Mouse (Mus musculus): ENCODE measurements at regions not wholly inside any gene's neighbourhood (a gene's known extent, or its start where the extent isn't known, plus 50 kb on each side); places are given as distances from the start of the nearest gene placed in this dataset.

- Histone ChIP-seq H3K36me3 (ENCODE audit: control insufficient read depth, insufficient read depth, low read length) (no peaks in the 10 kb centered on the region), H3K4me1 (ENCODE audit: control insufficient read depth, insufficient read depth, low read length) (no peaks in the 10 kb centered on the region; the same call in 1 of the 2 replicates), H3K4me2 (ENCODE audit: low read length) (no peak overlapping the region), H3K27me3 (ENCODE audit: control insufficient read depth, insufficient read depth, low read depth, low read length) (no peaks in the 10 kb centered on the region), H3K4me3 (ENCODE audit: low read depth, low read length) (no peak overlapping the region), H3K27ac (ENCODE audit: low read length) (no peak overlapping the region), H3K9ac (ENCODE audit: low read depth, low read length) (no peak overlapping the region), H3K9me3 (replicated peaks; ENCODE audit: control insufficient read depth, low read length, poor library complexity, severe bottlenecking) (no peaks in the 10 kb centered on the region)
- ATAC-seq = no peak
- WGBS = 90% methylated on average over 4 of the region's 4 CpGs
Measured at GRCm38 (mm10) chr1:90414751-90415150, 188.0 kb upstream of the Cops8 start.

DNA sequence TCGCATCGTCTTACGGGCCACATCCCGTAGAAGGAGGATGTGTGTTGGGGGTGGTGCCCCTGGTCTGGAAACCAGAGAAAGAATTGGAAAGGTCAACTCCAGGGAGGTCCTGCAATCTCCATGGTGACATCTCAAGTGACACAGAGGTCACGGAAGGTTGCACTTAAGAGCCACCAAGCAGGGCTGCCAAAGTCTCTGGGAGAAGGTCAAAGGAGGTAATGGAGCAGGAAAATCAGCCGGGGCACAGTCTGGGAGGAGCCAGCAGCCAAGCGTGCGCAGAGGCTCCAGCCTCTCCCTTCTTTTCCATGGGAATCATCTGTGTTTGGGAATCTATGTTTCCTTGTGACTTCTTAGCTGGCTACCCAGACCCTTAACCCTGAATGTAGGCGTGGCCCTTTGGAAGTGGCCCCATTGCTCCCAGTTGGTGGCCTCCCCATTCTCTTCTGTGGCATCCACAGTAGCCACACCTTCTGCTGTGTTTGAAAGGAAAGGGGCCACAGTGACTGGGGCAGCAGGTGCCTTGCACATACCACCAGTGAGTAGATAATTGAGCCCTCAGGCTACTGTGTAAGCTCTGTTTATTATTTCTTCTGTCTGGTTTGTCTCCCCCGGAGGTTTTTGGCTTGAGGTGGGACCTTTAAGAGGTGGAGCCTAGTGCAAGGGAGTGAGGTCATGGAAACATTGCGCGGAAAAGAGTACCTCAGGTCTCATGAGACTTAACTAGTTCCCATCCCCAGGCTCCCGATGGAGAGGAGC is 178.5 kb upstream of the Cops8 start:
- WGBS = 15% methylated on average over 13 of the region's 13 CpGs
- Histone ChIP-seq H3K4me3 (ENCODE audit: low read depth, low read length) (no peak overlapping the region), H3K9me3 (replicated peaks; ENCODE audit: control insufficient read depth, low read length, poor library complexity, severe bottlenecking) (no peaks in the 10 kb centered on the region), H3K4me2 (ENCODE audit: low read length) (no peak overlapping the region), H3K27ac (ENCODE audit: low read length) (no peak overlapping the region), H3K27me3 (ENCODE audit: control insufficient read depth, insufficient read depth, low read depth, low read length) (no peaks in the 10 kb centered on the region), H3K36me3 (ENCODE audit: control insufficient read depth, insufficient read depth, low read length) (no peaks in the 10 kb centered on the region), H3K9ac (ENCODE audit: low read depth, low read length) (no peak overlapping the region), H3K4me1 (ENCODE audit: control insufficient read depth, insufficient read depth, low read length) (no peaks in the 10 kb centered on the region)
- no peak for ATAC-seq

DNA sequence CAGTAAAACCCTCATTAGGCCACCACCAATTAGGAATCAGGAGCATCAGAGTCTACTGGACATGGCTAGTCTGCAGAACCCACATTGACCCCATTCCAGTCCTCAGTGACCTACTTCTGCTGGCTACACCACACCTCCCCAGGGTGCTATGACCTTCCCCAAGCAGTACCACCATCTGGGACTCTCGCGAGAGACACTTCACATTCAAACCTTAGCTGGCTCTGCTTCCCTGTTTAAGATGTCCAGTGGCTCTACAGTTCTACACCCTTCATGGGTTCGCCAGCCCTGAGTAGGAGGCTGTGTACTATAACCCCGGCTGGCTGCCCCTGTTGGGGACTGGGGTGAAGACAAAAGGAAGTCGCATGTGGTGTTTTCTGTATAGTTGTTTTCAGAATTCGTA is 174.4 kb upstream of the Cops8 start:
- 96% methylated on average over 6 of the region's 6 CpGs for WGBS
- H3K27me3 ChIP-seq (ENCODE audit: control insufficient read depth, insufficient read depth, low read depth, low read length) = no peaks in the 10 kb centered on the region
- no peak overlapping the region for H3K4me3 ChIP-seq (ENCODE audit: low read depth, low read length)
- H3K9me3 ChIP-seq (replicated peaks; ENCODE audit: control insufficient read depth, low read length, poor library complexity, severe bottlenecking) = no peaks in the 10 kb centered on the region
- H3K27ac ChIP-seq (ENCODE audit: low read length) = no peak overlapping the region
- ATAC-seq = no peak
- H3K36me3 ChIP-seq (ENCODE audit: control insufficient read depth, insufficient read depth, low read length) = no peaks in the 10 kb centered on the region
- no peak overlapping the region for H3K9ac ChIP-seq (ENCODE audit: low read depth, low read length)
- H3K4me1 ChIP-seq (ENCODE audit: control insufficient read depth, insufficient read depth, low read length) = no peaks in the 10 kb centered on the region
- no peak overlapping the region for H3K4me2 ChIP-seq (ENCODE audit: low read length)

DNA sequence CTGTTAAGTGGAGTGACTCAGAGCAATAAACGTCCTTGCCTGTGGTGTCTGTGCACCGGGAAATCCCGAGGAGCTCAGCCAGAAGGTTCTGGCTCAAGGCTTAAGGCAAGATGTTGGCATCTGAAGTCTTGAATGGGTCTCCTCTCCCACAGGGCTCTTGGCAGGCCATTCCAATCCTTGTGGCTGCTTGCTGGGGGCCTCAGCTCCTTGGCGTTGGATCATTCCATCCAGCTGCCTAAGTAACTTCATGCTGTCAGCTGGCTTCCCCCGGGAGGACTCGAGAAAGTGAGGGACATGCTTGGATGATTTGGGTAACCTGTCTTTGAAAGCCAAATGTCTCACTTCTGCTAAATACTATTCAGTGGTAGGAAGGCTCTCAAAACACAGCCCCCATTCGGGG is 174.0 kb upstream of the Cops8 start:
- no peaks in the 10 kb centered on the region for H3K9me3 ChIP-seq (replicated peaks; ENCODE audit: control insufficient read depth, low read length, poor library complexity, severe bottlenecking)
- 81% methylated on average over 7 of the region's 7 CpGs for WGBS
- no peak overlapping the region for H3K27ac ChIP-seq (ENCODE audit: low read length)
- H3K27me3 ChIP-seq (ENCODE audit: control insufficient read depth, insufficient read depth, low read depth, low read length) = no peaks in the 10 kb centered on the region
- H3K9ac ChIP-seq (ENCODE audit: low read depth, low read length) = no peak overlapping the region
- H3K4me1 ChIP-seq (ENCODE audit: control insufficient read depth, insufficient read depth, low read length) = no peaks in the 10 kb centered on the region
- H3K36me3 ChIP-seq (ENCODE audit: control insufficient read depth, insufficient read depth, low read length) = no peaks in the 10 kb centered on the region
- ATAC-seq = no peak
- no peak overlapping the region for H3K4me2 ChIP-seq (ENCODE audit: low read length)
- H3K4me3 ChIP-seq (ENCODE audit: low read depth, low read length) = no peak overlapping the region

DNA sequence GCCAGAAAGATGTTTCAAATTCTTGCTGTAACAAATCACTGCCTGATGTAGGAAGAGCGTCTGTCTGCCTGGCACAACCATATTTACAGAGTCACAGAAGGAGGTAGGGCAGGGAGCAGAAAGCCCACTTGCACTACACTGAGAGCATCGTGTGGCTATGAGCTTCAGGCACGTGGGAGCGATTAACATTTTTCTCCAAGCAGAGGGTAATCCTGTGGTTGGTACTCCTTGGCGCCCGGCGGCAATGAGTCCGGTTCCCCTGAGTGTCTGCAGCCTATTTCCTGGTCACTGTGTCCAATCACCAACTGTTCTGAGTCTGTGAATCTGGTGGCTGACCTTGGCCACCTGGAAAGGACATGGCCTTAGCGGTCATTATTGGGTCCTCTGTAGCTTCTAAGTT is 172.3 kb upstream of the Cops8 start:
- Histone ChIP-seq H3K27ac (ENCODE audit: low read length) (no peak overlapping the region), H3K4me3 (ENCODE audit: low read depth, low read length) (no peak overlapping the region), H3K9me3 (replicated peaks; ENCODE audit: control insufficient read depth, low read length, poor library complexity, severe bottlenecking) (no peaks in the 10 kb centered on the region), H3K4me2 (ENCODE audit: low read length) (no peak overlapping the region), H3K9ac (ENCODE audit: low read depth, low read length) (no peak overlapping the region), H3K4me1 (ENCODE audit: control insufficient read depth, insufficient read depth, low read length) (no peaks in the 10 kb centered on the region), H3K27me3 (ENCODE audit: control insufficient read depth, insufficient read depth, low read depth, low read length) (no peaks in the 10 kb centered on the region), H3K36me3 (ENCODE audit: control insufficient read depth, insufficient read depth, low read length) (no peaks in the 10 kb centered on the region)
- WGBS = 94% methylated on average over 9 of the region's 9 CpGs
- no peak for ATAC-seq

DNA sequence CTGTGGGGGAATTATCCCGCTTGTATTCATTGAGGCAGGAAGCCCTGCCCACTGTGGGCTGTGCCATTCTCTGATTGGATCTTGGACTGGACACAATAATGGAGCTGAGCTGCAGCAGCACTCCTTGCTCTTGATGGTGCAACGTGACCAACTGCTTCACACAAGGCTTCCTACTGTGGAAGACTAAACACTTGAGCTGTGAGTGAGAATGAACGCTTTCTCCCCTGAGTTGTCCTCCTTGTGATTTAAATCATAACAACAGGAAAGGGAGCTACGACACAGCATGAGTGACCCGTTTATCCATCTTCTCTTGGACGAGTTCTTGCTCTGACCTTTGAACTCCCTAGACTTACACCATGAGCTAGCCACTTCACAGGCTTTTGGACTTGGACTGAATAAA is 171.0 kb upstream of the Cops8 start:
- no peaks in the 10 kb centered on the region for H3K36me3 ChIP-seq (ENCODE audit: control insufficient read depth, insufficient read depth, low read length)
- H3K9me3 ChIP-seq (replicated peaks; ENCODE audit: control insufficient read depth, low read length, poor library complexity, severe bottlenecking) = no peaks in the 10 kb centered on the region; the same call in 1 of the 2 replicates
- 66% methylated on average over 6 of the region's 6 CpGs for WGBS
- no peak overlapping the region for H3K4me3 ChIP-seq (ENCODE audit: low read depth, low read length)
- no peaks in the 10 kb centered on the region for H3K4me1 ChIP-seq (ENCODE audit: control insufficient read depth, insufficient read depth, low read length)
- no peak for ATAC-seq
- no peak overlapping the region for H3K27ac ChIP-seq (ENCODE audit: low read length)
- H3K27me3 ChIP-seq (ENCODE audit: control insufficient read depth, insufficient read depth, low read depth, low read length) = no peaks in the 10 kb centered on the region
- no peak overlapping the region for H3K4me2 ChIP-seq (ENCODE audit: low read length)
- H3K9ac ChIP-seq (ENCODE audit: low read depth, low read length) = no peak overlapping the region

- WGBS = 73% methylated on average over 5 of the region's 5 CpGs
Measured at GRCm38 (mm10) chr1:90433911-90434310, 168.9 kb upstream of the Cops8 start.

DNA sequence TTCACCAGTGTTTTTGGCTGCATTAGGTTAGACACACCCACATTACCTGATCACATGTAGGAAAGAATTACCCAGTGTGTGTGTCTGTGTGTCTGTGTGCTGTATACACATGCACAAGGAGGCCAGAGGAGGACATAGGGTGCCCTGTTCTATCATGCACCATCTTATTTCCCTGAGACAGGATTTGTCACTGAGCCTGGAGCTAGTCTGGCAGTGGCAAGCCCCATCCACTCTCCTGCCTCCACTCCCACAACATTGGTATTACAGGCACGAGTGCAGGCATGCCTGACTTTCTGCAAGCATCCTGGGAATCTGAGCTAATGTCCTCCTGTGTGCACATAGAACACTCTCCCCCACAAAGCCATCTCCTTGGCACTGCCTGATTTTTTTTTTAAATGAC is 162.1 kb upstream of the Cops8 start:
- peaks cover 3% of the 10 kb centered on the region; the same call in 1 of the 2 replicates for H3K27me3 ChIP-seq (ENCODE audit: control insufficient read depth, insufficient read depth, low read depth, low read length)
- no peak overlapping the region for H3K27ac ChIP-seq (ENCODE audit: low read length)
- H3K4me1 ChIP-seq (ENCODE audit: control insufficient read depth, insufficient read depth, low read length) = peaks cover 9% of the 10 kb centered on the region
- H3K36me3 ChIP-seq (ENCODE audit: control insufficient read depth, insufficient read depth, low read length) = no peaks in the 10 kb centered on the region
- peaks cover 4% of the 10 kb centered on the region; the same call in 1 of the 2 replicates for H3K9me3 ChIP-seq (replicated peaks; ENCODE audit: control insufficient read depth, low read length, poor library complexity, severe bottlenecking)
- H3K9ac ChIP-seq (ENCODE audit: low read depth, low read length) = no peak overlapping the region
- no peak overlapping the region for H3K4me3 ChIP-seq (ENCODE audit: low read depth, low read length)
- WGBS = 5% methylated on average over 1 of the region's 1 CpGs
- no peak overlapping the region for H3K4me2 ChIP-seq (ENCODE audit: low read length)
- peak; percentile 45; the same call in 1 of the 2 replicates for ATAC-seq

More at GRCm38 (mm10) chr1:90433911-90434310, 168.9 kb upstream of the Cops8 start:
- Histone ChIP-seq H3K9ac (ENCODE audit: low read depth, low read length) (no peak overlapping the region), H3K27me3 (ENCODE audit: control insufficient read depth, insufficient read depth, low read depth, low read length) (no peaks in the 10 kb centered on the region), H3K4me2 (ENCODE audit: low read length) (no peak overlapping the region), H3K4me3 (ENCODE audit: low read depth, low read length) (no peak overlapping the region), H3K36me3 (ENCODE audit: control insufficient read depth, insufficient read depth, low read length) (no peaks in the 10 kb centered on the region), H3K27ac (ENCODE audit: low read length) (no peak overlapping the region), H3K9me3 (replicated peaks; ENCODE audit: control insufficient read depth, low read length, poor library complexity, severe bottlenecking) (peaks cover 4% of the 10 kb centered on the region; the same call in 1 of the 2 replicates), H3K4me1 (ENCODE audit: control insufficient read depth, insufficient read depth, low read length) (no peaks in the 10 kb centered on the region)
- ATAC-seq = no peak

GRCm38 (mm10) chr1:90441134-90441868 is 161.5 kb upstream of the Cops8 start:
- 0 out of 2 replicates have a peak, but pooled peaks have one; percentile 11 for ATAC-seq
- Histone ChIP-seq H3K4me2 (ENCODE audit: low read length) (no peak overlapping the region), H3K9me3 (replicated peaks; ENCODE audit: control insufficient read depth, low read length, poor library complexity, severe bottlenecking) (peaks cover 4% of the 10 kb centered on the region; the same call in 1 of the 2 replicates), H3K27ac (ENCODE audit: low read length) (no peak overlapping the region), H3K4me3 (ENCODE audit: low read depth, low read length) (no peak overlapping the region), H3K27me3 (ENCODE audit: control insufficient read depth, insufficient read depth, low read depth, low read length) (peaks cover 3% of the 10 kb centered on the region; the same call in 1 of the 2 replicates), H3K36me3 (ENCODE audit: control insufficient read depth, insufficient read depth, low read length) (no peaks in the 10 kb centered on the region), H3K4me1 (ENCODE audit: control insufficient read depth, insufficient read depth, low read length) (peaks cover 9% of the 10 kb centered on the region), H3K9ac (ENCODE audit: low read depth, low read length) (0 out of 2 replicates have a peak overlapping the region, but pooled peaks have one; percentile 35)
- 26% methylated on average over 10 of the region's 10 CpGs for WGBS

All from midbrain, embryonic 16.5 days (tissue).